Mouse (Mus musculus) liver, adult 2 months (tissue): ENCODE results near the gene Syp. TPM values are rescaled to one million over a fixed set of nuclear protein-coding genes. Genes with fewer than 3 reads are reported as not detected.

Experiments
- DNase-seq: peaks from one replicate; pipeline ENCODE4 v3.0.0-alpha.2; 2011; ENCODE audit warnings: low read depth, low spot score; ENCODE audit errors: extremely low read depth
- H3K27ac ChIP-seq: fragments of 200-500 bp; replicated peaks from 2 replicates; pipeline ENCODE4 v1.5.1; 2012; ENCODE audit warnings: low read depth, mild to moderate bottlenecking, control low read depth, inconsistent platforms, low read length; ENCODE audit not compliant: insufficient read depth
- H3K27me3 ChIP-seq: fragments of 200-500 bp; 2 replicates; pipeline ENCODE4 v1.6.1; 2012; ENCODE audit warnings: mild to moderate bottlenecking, moderate library complexity, low read length, inconsistent platforms; ENCODE audit not compliant: control insufficient read depth, insufficient read depth
- H3K36me3 ChIP-seq: fragments of 200-500 bp; 2 replicates; pipeline ENCODE4 v1.6.1; 2012; ENCODE audit warnings: low read length, inconsistent platforms; ENCODE audit not compliant: control insufficient read depth, insufficient read depth
- H3K4me1 ChIP-seq: fragments of 200-500 bp; 2 replicates; pipeline ENCODE4 v1.6.1; 2011; ENCODE audit warnings: low read length; ENCODE audit not compliant: control insufficient read depth, insufficient read depth
- H3K4me3 ChIP-seq: fragments of 200-500 bp; 2 replicates; pipeline ENCODE4 v1.5.1; 2011; ENCODE audit warnings: low read depth, mild to moderate bottlenecking, control low read depth, low read length, moderate library complexity; ENCODE audit not compliant: insufficient read depth
- H3K79me2 ChIP-seq: fragments of 200-500 bp; 2 replicates; pipeline ENCODE4 v1.6.1; 2012; ENCODE audit warnings: inconsistent platforms, mild to moderate bottlenecking, low read length, moderate library complexity; ENCODE audit not compliant: control insufficient read depth, insufficient read depth
- H3K9ac ChIP-seq: fragments of 200-500 bp; 2 replicates; pipeline ENCODE4 v1.6.1; 2012; ENCODE audit warnings: low read depth, mild to moderate bottlenecking, control low read depth, inconsistent platforms, low read length
- CTCF ChIP-seq: fragments of 200-500 bp; IDR thresholded peaks from 2 replicates; pipeline ENCODE4 v1.5.1; 2011; ENCODE audit warnings: low read depth, low read length, control low read depth
- POLR2A ChIP-seq: fragments of 200-500 bp; IDR thresholded peaks from 2 replicates; pipeline ENCODE4 v1.6.1; 2011; ENCODE audit warnings: low read length, control low read depth; ENCODE audit not compliant: insufficient read depth; ENCODE audit errors: extremely low read depth
- WGBS: fragments of 180-500 bp; shearing (Covaris S2); methylation state at CpG from one replicate; pipeline ENCODE4 v1.1.7; 2018; 5-methylcytosine and 5-hydroxymethylcytosine counted together
- polyA plus RNA-seq: library from polyadenylated mRNA; depleted of rRNA; stranded (reverse); fragments of >200 nt; gene quantifications from 2 replicates; pipeline ENCODE4 v1.2.3, GENCODE M21; 2012; rRNA removed
- total RNA-seq: library from RNA; depleted of rRNA; stranded (reverse); fragments of >200 nt; gene quantifications from 2 replicates; pipeline ENCODE4 v1.2.3, GENCODE M21; 2014; rRNA removed

Syp gene
- total RNA-seq (0.40 and 0.46 TPM in 2 replicates), polyA plus RNA-seq (0.25 and 0.42 TPM in 2 replicates)

DNA sequence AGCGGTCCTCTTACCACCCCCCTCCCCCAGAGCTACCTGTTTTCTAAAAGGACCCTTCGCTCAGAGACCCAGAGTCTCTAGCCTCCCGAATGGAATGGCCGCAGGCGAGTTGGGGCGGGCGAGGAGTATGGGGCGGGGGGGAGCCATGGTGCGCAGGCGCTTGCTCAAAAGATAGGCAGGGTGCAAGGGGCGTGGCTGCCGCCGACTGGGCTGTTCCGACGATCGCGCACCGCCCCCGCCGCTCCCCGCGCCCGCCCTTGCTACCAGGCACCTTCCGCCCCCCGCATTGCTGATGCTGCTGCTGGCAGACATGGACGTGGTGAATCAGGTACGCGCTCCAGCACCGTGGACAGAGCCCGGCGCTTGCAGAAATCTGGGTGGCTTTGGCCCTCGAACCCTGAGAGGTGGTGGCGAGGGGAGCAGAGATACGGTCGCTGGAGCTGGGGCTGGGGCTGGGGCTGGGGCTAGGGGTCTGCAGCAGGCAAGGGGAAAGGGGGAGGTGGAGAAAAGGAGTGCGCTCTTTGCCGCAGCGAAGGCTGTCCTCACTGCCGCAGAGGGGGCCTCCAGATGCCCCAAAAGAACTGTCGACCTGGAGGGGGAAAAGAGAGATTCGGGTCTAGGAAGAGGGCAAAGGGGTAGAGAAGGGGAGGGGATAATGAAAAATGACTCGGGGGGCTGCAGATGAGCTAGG, at the start of gene Syp:
TSS of gene Syp (plus strand) at position 71 of the 691 bp plus-strand sequence.
- Histone ChIP-seq H3K4me1 (no peaks in the 10 kb centered on the region), H3K36me3 (no peaks in the 10 kb centered on the region), H3K27ac (no peak within 1 kb of the TSS), H3K79me2 (no peaks in the 10 kb centered on the region), H3K4me3 (peak within 1 kb of the TSS; percentile 35; the same call in 1 of the 2 replicates), H3K9ac (no peak within 1 kb of the TSS), H3K27me3 (no peaks in the 10 kb centered on the region; the same call in 1 of the 2 replicates)
- TF ChIP-seq CTCF: no peak
- no peak for TF ChIP-seq POLR2A
- 1% methylated on average over 40 of the region's 42 CpGs for WGBS
- no peak for DNase-seq

DNA sequence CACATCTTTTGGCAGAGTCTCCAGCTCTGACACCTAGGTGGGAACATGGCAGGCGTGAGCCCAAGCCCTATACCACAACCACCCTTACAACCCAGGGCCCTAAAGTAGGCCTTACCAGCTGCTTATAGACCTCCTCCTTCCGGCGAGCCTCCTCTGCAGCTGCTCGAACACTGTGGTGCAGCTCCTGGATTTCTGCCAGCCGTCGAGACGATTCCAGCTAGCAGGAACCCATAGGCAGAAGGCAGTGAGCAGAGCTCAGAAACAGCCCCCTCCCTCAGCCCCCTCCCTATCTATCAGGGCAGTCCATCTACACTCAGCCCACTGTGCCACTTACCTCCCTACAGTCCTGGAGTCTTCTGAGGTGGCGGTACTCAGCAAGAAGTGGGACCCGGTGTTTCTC, 42.9 kb upstream of the Syp start:
- DNase-seq: no peak
- H3K79me2 ChIP-seq: no peaks in the 10 kb centered on the region
- H3K27ac ChIP-seq: no peak overlapping the region
- peaks cover 4% of the 10 kb centered on the region for H3K36me3 ChIP-seq
- no peak overlapping the region for H3K9ac ChIP-seq
- 95% methylated on average over 9 of the region's 9 CpGs for WGBS
- TF ChIP-seq POLR2A: no peak
- no peak for TF ChIP-seq CTCF
- H3K4me3 ChIP-seq: no peak overlapping the region
- H3K27me3 ChIP-seq: no peaks in the 10 kb centered on the region
- H3K4me1 ChIP-seq: no peaks in the 10 kb centered on the region

DNA sequence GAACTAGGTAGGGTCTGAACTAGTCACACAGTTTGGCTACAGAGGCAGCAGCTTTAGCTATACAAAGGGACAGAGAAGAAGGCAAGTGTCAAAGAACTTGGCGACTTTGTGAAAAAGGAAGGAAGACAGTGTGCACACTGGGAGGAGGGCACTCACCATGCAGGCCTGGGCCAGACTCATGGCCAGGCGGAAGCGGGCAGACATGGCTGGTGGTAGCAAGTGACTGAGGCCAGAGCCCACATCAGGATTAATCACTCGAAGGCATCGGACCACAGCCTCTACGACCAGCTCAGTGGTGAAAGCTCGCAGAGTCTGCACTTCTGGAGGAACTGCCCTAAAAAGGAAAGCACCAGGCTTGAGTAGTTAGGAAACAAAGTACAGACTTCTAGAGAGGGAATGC, 34.3 kb upstream of the Syp start:
- Histone ChIP-seq H3K36me3 (peaks cover 3% of the 10 kb centered on the region; the same call in 1 of the 2 replicates), H3K27me3 (no peaks in the 10 kb centered on the region), H3K4me1 (no peaks in the 10 kb centered on the region), H3K9ac (no peak overlapping the region), H3K79me2 (no peaks in the 10 kb centered on the region), H3K27ac (no peak overlapping the region), H3K4me3 (no peak overlapping the region)
- TF ChIP-seq POLR2A: no peak
- TF ChIP-seq CTCF: no peak
- DNase-seq: no peak
- WGBS: 79% methylated on average over 7 of the region's 7 CpGs

DNA sequence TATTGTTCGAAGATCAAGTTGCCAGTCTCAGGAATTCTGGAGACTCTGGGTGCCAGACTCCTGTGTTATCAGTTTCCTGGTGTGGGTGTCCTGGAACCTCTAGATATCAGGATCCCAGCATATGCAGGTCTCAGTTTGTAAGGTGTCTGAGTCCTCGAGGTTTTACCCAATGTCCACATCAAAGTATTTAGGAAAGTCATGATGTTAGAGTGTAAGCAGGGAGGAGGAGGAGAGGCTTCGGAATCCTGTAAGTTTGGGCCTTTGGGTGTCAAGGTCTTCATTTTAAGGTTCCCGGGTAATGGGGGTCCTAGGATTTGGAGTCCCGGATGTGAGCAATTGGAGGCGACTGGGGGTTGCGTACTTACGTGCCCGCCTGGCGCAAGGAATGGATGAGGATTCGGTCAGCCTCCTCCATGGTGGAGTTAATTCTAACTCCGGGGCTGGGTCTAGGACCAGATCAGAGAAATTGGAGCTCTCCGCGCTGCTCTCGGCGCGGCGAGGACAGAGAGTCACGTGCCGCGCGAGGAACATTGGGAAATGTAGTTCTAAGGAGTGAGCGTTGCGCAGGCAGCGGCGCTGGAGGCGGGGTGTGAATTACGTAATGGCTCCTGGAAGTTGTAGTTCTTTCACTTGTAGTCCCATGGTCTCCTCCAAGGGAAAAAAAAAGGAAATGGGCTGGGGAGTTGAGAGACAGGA, 33.2 kb upstream of the Syp start, which contains the start of gene Ccdc22:
TSS of gene Ccdc22 (minus strand) at position 639 of the 696 bp plus-strand sequence.
- TF ChIP-seq POLR2A (no peak), CTCF (no peak)
- WGBS: 0% methylated on average over 28 of the region's 28 CpGs

DNA sequence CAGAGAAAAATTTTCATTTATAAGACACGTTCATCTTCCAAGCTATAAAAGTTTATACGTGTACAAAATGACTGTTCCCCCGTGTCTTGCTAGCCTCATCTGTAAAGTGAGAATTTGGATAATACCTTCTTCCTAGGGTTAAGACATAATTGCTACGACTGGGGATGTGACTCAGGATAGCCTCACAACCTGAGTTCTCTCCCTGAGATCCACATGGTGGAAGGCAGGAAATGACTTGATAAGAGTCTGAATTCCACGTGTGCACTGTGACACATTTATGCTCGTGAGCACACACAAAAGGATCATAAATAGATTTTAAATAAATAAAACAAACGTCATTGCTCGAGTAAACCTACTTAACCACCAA, 32.7 kb upstream of the Syp start:
- no peak overlapping the region for H3K4me3 ChIP-seq
- TF ChIP-seq POLR2A: no peak
- no peak for TF ChIP-seq CTCF
- 37% methylated on average over 8 of the region's 8 CpGs for WGBS
- no peak overlapping the region for H3K9ac ChIP-seq
- DNase-seq: no peak
- H3K36me3 ChIP-seq: no peaks in the 10 kb centered on the region
- no peaks in the 10 kb centered on the region for H3K79me2 ChIP-seq
- H3K4me1 ChIP-seq: no peaks in the 10 kb centered on the region
- H3K27me3 ChIP-seq: peaks cover 2% of the 10 kb centered on the region; the same call in 1 of the 2 replicates
- no peak overlapping the region for H3K27ac ChIP-seq

More for the DNA sequence above, 33.2 kb upstream of the Syp start, which contains the start of gene Ccdc22:
- Histone ChIP-seq H3K9ac (peak within 1 kb of the TSS; percentile 94), H3K36me3 (peaks cover 3% of the 10 kb centered on the region; the same call in 1 of the 2 replicates), H3K27ac (peak within 1 kb of the TSS; percentile 45; the same call in 1 of the 2 replicates), H3K4me1 (no peaks in the 10 kb centered on the region), H3K4me3 (peak within 1 kb of the TSS; percentile 86), H3K27me3 (peaks cover under 1% of the 10 kb centered on the region; the same call in 1 of the 2 replicates), H3K79me2 (no peaks in the 10 kb centered on the region)
- DNase-seq: peak; percentile 77
